Mouse (Mus musculus) heart, adult 2 months (tissue): ENCODE measurements around the gene Slc16a12. TPM values are rescaled to one million over a fixed set of nuclear protein-coding genes. Genes with fewer than 3 reads are reported as not detected.
A peak's percentile ranks its signal among the peaks of the same experiment; 100 is the strongest.

Experiments
- DNase-seq, 2 experiments: peaks; one replicate each; pipeline ENCODE4 v3.0.0; 2021
- H3K27ac ChIP-seq: fragments of 200-600 bp; 2 replicates; pipeline ENCODE4 v1.8.1; 2022
- H3K27me3 ChIP-seq: fragments of 200-500 bp; 2 replicates; pipeline ENCODE4 v1.6.1; 2012; ENCODE audit warnings: mild to moderate bottlenecking, low read length, inconsistent platforms, mixed read lengths; ENCODE audit not compliant: control insufficient read depth, insufficient read depth
- H3K36me3 ChIP-seq: fragments of 200-500 bp; 2 replicates; pipeline ENCODE4 v1.6.1; 2012; ENCODE audit warnings: low read length, inconsistent platforms; ENCODE audit not compliant: control insufficient read depth, insufficient read depth
- H3K4me1 ChIP-seq: fragments of 200-500 bp; 2 replicates; pipeline ENCODE4 v1.6.1; 2011; ENCODE audit warnings: low read length; ENCODE audit not compliant: control insufficient read depth, insufficient read depth
- H3K4me3 ChIP-seq: fragments of 200-600 bp; 2 replicates; pipeline ENCODE4 v1.8.1; 2022
- H3K79me2 ChIP-seq: fragments of 200-500 bp; replicated peaks from 2 replicates; pipeline ENCODE4 v1.6.1; 2012; ENCODE audit warnings: mild to moderate bottlenecking, inconsistent platforms, low read length, moderate library complexity, mixed read lengths; ENCODE audit not compliant: control insufficient read depth, insufficient read depth
- H3K9ac ChIP-seq: fragments of 200-500 bp; 2 replicates; pipeline ENCODE4 v1.6.1; 2012; ENCODE audit warnings: low read depth, mild to moderate bottlenecking, control low read depth, inconsistent platforms, low read length, mixed read lengths
- CTCF ChIP-seq: fragments of 200-600 bp; IDR thresholded peaks from 2 replicates; pipeline ENCODE4 v1.8.1; 2022; ENCODE audit warnings: antibody characterized with exemption, mild to moderate bottlenecking, moderate library complexity
- EP300 ChIP-seq: fragments of 200-500 bp; IDR thresholded peaks from 2 replicates; pipeline ENCODE4 v1.6.1; 2011; ENCODE audit warnings: low read depth, low read length, control low read depth; ENCODE audit not compliant: insufficient read depth
- POLR2A ChIP-seq: fragments of 200-500 bp; IDR thresholded peaks from 2 replicates; pipeline ENCODE4 v1.6.1; 2011; ENCODE audit warnings: mild to moderate bottlenecking, low read depth, low read length, control low read depth; ENCODE audit not compliant: insufficient read depth
- WGBS: fragments of 180-500 bp; shearing (Covaris S2); methylation state at CpG from one replicate; pipeline ENCODE4 v1.1.7; 2018; 5-methylcytosine and 5-hydroxymethylcytosine counted together
- intact Hi-C: fragments of 180-260 bp; cut with DNase I; formaldehyde crosslinking; loops from one replicate; pipeline ENCODE4 v1.15.1; 2025
- long read RNA-seq: library from polyadenylated mRNA; stranded (forward); transcript quantifications from one replicate; pipeline ENCODE4 v2.0.0, GENCODE M21; 2021
- polyA plus RNA-seq: library from polyadenylated mRNA; depleted of rRNA; stranded (reverse); fragments of >200 nt; gene quantifications from 2 replicates; pipeline ENCODE4 v1.2.3, GENCODE M21; 2012; rRNA removed
- total RNA-seq, 2 experiments: library from RNA; stranded (reverse); gene quantifications; 2 replicates each; pipeline ENCODE4 v1.2.3; 2021

The Slc16a12 gene
- total RNA-seq (1 to 10 TPM; 2.0 to 2.7 TPM), polyA plus RNA-seq (1.7 and 3.3 TPM in 2 replicates)
- long read RNA-seq, full-length matches to known transcripts, result 1 of 1 reads
- long read RNA-seq, partial matches to known transcripts, result 0 of 1 reads
- long read RNA-seq, other reads (novel, unspliced or antisense), result 0 of 1 reads

- intact Hi-C loops, result no loop called here
- DNase-seq, result peak; percentile 47 to 56
- 2% methylated on average over 61 of the region's 61 CpGs for WGBS
Measured at GRCm38 (mm10) chr19:34746688-34747504, at the start of gene Slc16a12. Gene Slc16a12, minus strand, starts transcription at chr19:34747289.

GRCm38 (mm10) chr19:34796396-34796795, 49.3 kb upstream of the Slc16a12 start:
- WGBS, result 82% methylated on average over 4 of the region's 4 CpGs
- no peak overlapping the region for H3K4me3 ChIP-seq
- no peaks in the 10 kb centered on the region for H3K79me2 ChIP-seq
- intact Hi-C loops, result no loop called here
- no peaks in the 10 kb centered on the region for H3K36me3 ChIP-seq
- H3K9ac ChIP-seq, result no peak overlapping the region
- no peaks in the 10 kb centered on the region for H3K27me3 ChIP-seq
- H3K27ac ChIP-seq, result no peak overlapping the region
- no peak for TF ChIP-seq POLR2A
- no peak for TF ChIP-seq CTCF
- TF ChIP-seq EP300, result no peak
- H3K4me1 ChIP-seq, result no peaks in the 10 kb centered on the region
- no peak for DNase-seq

More at GRCm38 (mm10) chr19:34746688-34747504, at the start of gene Slc16a12:
- Histone ChIP-seq H3K27me3 (peaks cover 5% of the 10 kb centered on the region), H3K4me3 (peak within 1 kb of the TSS; percentile 63), H3K36me3 (no peaks in the 10 kb centered on the region), H3K9ac (peak within 1 kb of the TSS; percentile 85), H3K79me2 (no peaks in the 10 kb centered on the region), H3K27ac (peak within 1 kb of the TSS; percentile 64), H3K4me1 (no peaks in the 10 kb centered on the region; the same call in 1 of the 2 replicates)
- 0 out of 2 replicates have a peak, but pooled peaks have one; percentile 13 for TF ChIP-seq EP300
- TF ChIP-seq CTCF, result no peak

GRCm38 (mm10) chr19:34782491-34782890, 35.4 kb upstream of the Slc16a12 start:
- WGBS, result 95% methylated on average over 2 of the region's 2 CpGs

GRCm38 (mm10) chr19:34778993-34779392, 31.9 kb upstream of the Slc16a12 start:
- 88% methylated on average over 1 of the region's 1 CpGs for WGBS
- TF ChIP-seq EP300, result no peak
- no peak for TF ChIP-seq POLR2A
- no peak for TF ChIP-seq CTCF
- intact Hi-C loops, result loop anchor here (10.0 kb wide), 1 partner anchor 234 kb away; no protein-coding TSS in a partner anchor

More at GRCm38 (mm10) chr19:34782491-34782890, 35.4 kb upstream of the Slc16a12 start:
- H3K9ac ChIP-seq, result no peak overlapping the region
- H3K79me2 ChIP-seq, result no peaks in the 10 kb centered on the region
- no peaks in the 10 kb centered on the region for H3K36me3 ChIP-seq
- intact Hi-C loops, result no loop called here
- no peak for TF ChIP-seq POLR2A
- TF ChIP-seq EP300, result no peak
- H3K27me3 ChIP-seq, result no peaks in the 10 kb centered on the region
- DNase-seq, result no peak
- H3K27ac ChIP-seq, result no peak overlapping the region
- H3K4me1 ChIP-seq, result no peaks in the 10 kb centered on the region
- H3K4me3 ChIP-seq, result no peak overlapping the region

GRCm38 (mm10) chr19:34778098-34778497, 31.0 kb upstream of the Slc16a12 start:
- H3K36me3 ChIP-seq, result no peaks in the 10 kb centered on the region
- intact Hi-C loops, result loop anchor here (10.0 kb wide), 1 partner anchor 233 kb away; no protein-coding TSS in a partner anchor
- no peak overlapping the region for H3K4me3 ChIP-seq
- no peaks in the 10 kb centered on the region for H3K4me1 ChIP-seq
- H3K9ac ChIP-seq, result no peak overlapping the region
- TF ChIP-seq CTCF (no peak), POLR2A (no peak), EP300 (no peak)
- H3K79me2 ChIP-seq, result no peaks in the 10 kb centered on the region
- no peak for DNase-seq
- H3K27ac ChIP-seq, result no peak overlapping the region
- H3K27me3 ChIP-seq, result no peaks in the 10 kb centered on the region

More at GRCm38 (mm10) chr19:34778993-34779392, 31.9 kb upstream of the Slc16a12 start:
- Histone ChIP-seq H3K27me3 (no peaks in the 10 kb centered on the region), H3K4me1 (no peaks in the 10 kb centered on the region), H3K79me2 (no peaks in the 10 kb centered on the region), H3K4me3 (no peak overlapping the region), H3K27ac (no peak overlapping the region), H3K9ac (no peak overlapping the region), H3K36me3 (no peaks in the 10 kb centered on the region)
- no peak for DNase-seq

- Histone ChIP-seq H3K27me3 (no peaks in the 10 kb centered on the region), H3K9ac (no peak overlapping the region), H3K79me2 (no peaks in the 10 kb centered on the region), H3K36me3 (no peaks in the 10 kb centered on the region), H3K4me1 (no peaks in the 10 kb centered on the region; the same call in 1 of the 2 replicates), H3K27ac (no peak overlapping the region), H3K4me3 (no peak overlapping the region)
- TF ChIP-seq CTCF, result peak; percentile 95
- no peak for TF ChIP-seq POLR2A
- 25% methylated on average over 6 of the region's 6 CpGs for WGBS
- peak; percentile 26 to 30 for DNase-seq
- intact Hi-C loops, result loop anchor here (1.0 to 10.0 kb wide), 4 partner anchors 85 to 440 kb away; no protein-coding TSS in a partner anchor
Measured at GRCm38 (mm10) chr19:34772775-34773174, 25.7 kb upstream of the Slc16a12 start.
